Mouse (Mus musculus): ENCODE results near the gene Afg3l1. TPM values are rescaled to one million over a fixed set of nuclear protein-coding genes. Genes with fewer than 3 reads are reported as not detected.
"Not testable (repeated sequence)": the region's sequence is repeated elsewhere in the genome, so short reads cannot be mapped to it uniquely, and the experiment has no call there.

Afg3l1 gene
- total RNA-seq (2021): 10 to 100 TPM; 37.9 to 39.8 TPM
- long read RNA-seq, experiment 1, full-length matches to known transcripts: 34 of 47 reads
- long read RNA-seq, experiment 1, partial matches to known transcripts: 7 of 47 reads
- long read RNA-seq, experiment 1, other reads (novel, unspliced or antisense): 6 of 47 reads
- long read RNA-seq, experiment 2, full-length matches to known transcripts: 62 of 72 reads
- long read RNA-seq, experiment 2, partial matches to known transcripts: 7 of 72 reads
- long read RNA-seq, experiment 2, other reads (novel, unspliced or antisense): 3 of 72 reads

- peak; percentile 92 for DNase-seq
Observed at GRCm38 (mm10) chr8:123477737-123478258, at the start of gene Afg3l1. Afg3l1 (plus strand) TSS chr8:123477903.

- DNase-seq: no peak
Observed at GRCm38 (mm10) chr8:123428343-123428893, 49.3 kb upstream of the Afg3l1 start.

- DNase-seq: no peak
Observed at GRCm38 (mm10) chr8:123428939-123429721, 48.6 kb upstream of the Afg3l1 start.

GRCm38 (mm10) chr8:123429722-123430013 is 48.0 kb upstream of the Afg3l1 start:
- DNase-seq: not testable (repeated sequence)

- DNase-seq: not testable (repeated sequence)
Observed at GRCm38 (mm10) chr8:123430936-123431335, 46.8 kb upstream of the Afg3l1 start.

- no peak for DNase-seq
Observed at GRCm38 (mm10) chr8:123431616-123432365, 45.9 kb upstream of the Afg3l1 start.

GRCm38 (mm10) chr8:123432381-123432780 is 45.3 kb upstream of the Afg3l1 start:
- no peak for DNase-seq

- not testable (repeated sequence) for DNase-seq
Observed at GRCm38 (mm10) chr8:123433241-123433974, 44.3 kb upstream of the Afg3l1 start.

GRCm38 (mm10) chr8:123441788-123442187 is 35.9 kb upstream of the Afg3l1 start:
- DNase-seq: no peak

GRCm38 (mm10) chr8:123442351-123442750 is 35.4 kb upstream of the Afg3l1 start:
- no peak for DNase-seq

GRCm38 (mm10) chr8:123442871-123443575 is 34.7 kb upstream of the Afg3l1 start:
- peak; percentile 88 for DNase-seq

GRCm38 (mm10) chr8:123443576-123443921 is 34.2 kb upstream of the Afg3l1 start:
- no peak for DNase-seq

- DNase-seq: no peak
Observed at GRCm38 (mm10) chr8:123444131-123444530, 33.6 kb upstream of the Afg3l1 start.

GRCm38 (mm10) chr8:123445981-123446380 is 31.7 kb upstream of the Afg3l1 start:
- no peak for DNase-seq

GRCm38 (mm10) chr8:123446799-123447198 is 30.9 kb upstream of the Afg3l1 start:
- no peak for DNase-seq

- DNase-seq: no peak
Observed at GRCm38 (mm10) chr8:123450783-123451182, 26.9 kb upstream of the Afg3l1 start.

- not testable (repeated sequence) for DNase-seq
Observed at GRCm38 (mm10) chr8:123451747-123452146, 26.0 kb upstream of the Afg3l1 start.

GRCm38 (mm10) chr8:123452149-123452548 is 25.6 kb upstream of the Afg3l1 start:
- DNase-seq: no peak

GRCm38 (mm10) chr8:123453291-123453690 is 24.4 kb upstream of the Afg3l1 start:
- no peak for DNase-seq

- no peak for DNase-seq
Observed at GRCm38 (mm10) chr8:123453951-123454350, 23.8 kb upstream of the Afg3l1 start.

GRCm38 (mm10) chr8:123454559-123454958 is 23.1 kb upstream of the Afg3l1 start:
- no peak for DNase-seq

Data from gastrocnemius, postnatal 25 days (tissue).